Mouse (Mus musculus) C2C12 (cell line): ENCODE data around the gene Cntrob.

Experiments
- CTCF ChIP-seq: IDR thresholded peaks from one replicate; pipeline ENCODE4 v1.5.1; 2011; ENCODE audit not compliant: control insufficient read depth, insufficient read depth, insufficient read length
- MAX ChIP-seq: IDR thresholded peaks from one replicate; pipeline ENCODE4 v1.6.1; 2011; ENCODE audit warnings: mild to moderate bottlenecking, control low read depth

GRCm38 (mm10) chr11:69356544-69356943 is 33.0 kb upstream of the Cntrob start:
- TF ChIP-seq CTCF, result no peak
- TF ChIP-seq MAX, result no peak
